In genomic region chr15:8279320-8279779, GRCm38 (mm10) we compare ENCODE assay signal across 8 mouse cellular contexts.
DNase-seq lines count a peak whose midpoint lies in the region; ATAC-seq and TF ChIP-seq lines count a peak whose summit lies in the region.

No protein-coding gene starts in this region.

- 42% methylated on average over 17 of the region's 17 CpGs for WGBS in forebrain, postnatal 0 days
- 22% methylated on average over 17 of the region's 17 CpGs for WGBS in intestine, embryonic 15.5 days
- 42% methylated on average over 17 of the region's 17 CpGs for WGBS in liver, postnatal 0 days (ENCODE audit: insufficient replicate concordance)
- WGBS in neural tube, embryonic 11.5 days, result 55% methylated on average over 13 of the region's 17 CpGs

- no peaks in the 10 kb centered on the region for H3K9me3 ChIP-seq in forebrain, postnatal 0 days (ENCODE audit: low read length)
- H3K9me3 ChIP-seq in intestine, embryonic 15.5 days, result no peaks in the 10 kb centered on the region
- peaks cover 5% of the 10 kb centered on the region; the same call in 1 of the 2 replicates for H3K9me3 ChIP-seq in liver, postnatal 0 days (ENCODE audit: low read length)
- no peaks in the 10 kb centered on the region for H3K9me3 ChIP-seq in neural tube, embryonic 11.5 days (ENCODE audit: control insufficient read depth, low read length)

- H3K27ac ChIP-seq in forebrain, postnatal 0 days (ENCODE audit: low read depth, low read length), result no peak overlapping the region
- no peak overlapping the region for H3K27ac ChIP-seq in intestine, embryonic 15.5 days
- H3K27ac ChIP-seq in liver, postnatal 0 days (ENCODE audit: low read depth), result no peak overlapping the region
- no peak overlapping the region for H3K27ac ChIP-seq in neural tube, embryonic 11.5 days (ENCODE audit: low read depth, low read length)

- ATAC-seq in forebrain, postnatal 0 days, result no peak; the same call in 1 of the 2 replicates
- peak; percentile 71 for ATAC-seq in intestine, embryonic 15.5 days
- peak; percentile 45; the same call in 1 of the 2 replicates for ATAC-seq in liver, postnatal 0 days
- ATAC-seq in neural tube, embryonic 11.5 days (ENCODE audit: insufficient read depth, low FRiP score, low TSS enrichment), result no peak

- H3K4me1 ChIP-seq in forebrain, postnatal 0 days (ENCODE audit: insufficient read depth), result no peaks in the 10 kb centered on the region
- H3K4me1 ChIP-seq in intestine, embryonic 15.5 days (replicated peaks), result no peaks in the 10 kb centered on the region
- H3K4me1 ChIP-seq in liver, postnatal 0 days (ENCODE audit: insufficient read depth), result no peaks in the 10 kb centered on the region
- H3K4me1 ChIP-seq in neural tube, embryonic 11.5 days (ENCODE audit: control insufficient read depth, insufficient read depth, low read length), result no peaks in the 10 kb centered on the region

- H3K9ac ChIP-seq in forebrain, postnatal 0 days, result no peak overlapping the region
- peak overlapping the region; percentile 45; the same call in 1 of the 2 replicates for H3K9ac ChIP-seq in intestine, embryonic 15.5 days
- H3K9ac ChIP-seq in liver, postnatal 0 days (replicated peaks), result peak overlapping the region; percentile 55
- H3K9ac ChIP-seq in neural tube, embryonic 11.5 days (ENCODE audit: low read length), result peak overlapping the region; percentile 15; the same call in 1 of the 2 replicates

- no peaks in the 10 kb centered on the region for H3K36me3 ChIP-seq in forebrain, postnatal 0 days (ENCODE audit: insufficient read depth)
- H3K36me3 ChIP-seq in intestine, embryonic 15.5 days, result no peaks in the 10 kb centered on the region
- no peaks in the 10 kb centered on the region for H3K36me3 ChIP-seq in liver, postnatal 0 days (replicated peaks; ENCODE audit: insufficient read depth, low read length)
- no peaks in the 10 kb centered on the region for H3K36me3 ChIP-seq in neural tube, embryonic 11.5 days (ENCODE audit: control insufficient read depth, insufficient read depth, low read length)

- H3K4me3 ChIP-seq in forebrain, postnatal 0 days (ENCODE audit: low read depth, low read length), result peak overlapping the region; percentile 23
- H3K4me3 ChIP-seq in intestine, embryonic 15.5 days (replicated peaks), result peak overlapping the region; percentile 40
- peak overlapping the region; percentile 46 for H3K4me3 ChIP-seq in liver, postnatal 0 days (ENCODE audit: low read depth, low read length)
- H3K4me3 ChIP-seq in neural tube, embryonic 11.5 days (ENCODE audit: low read depth, low read length), result 0 out of 2 replicates have a peak overlapping the region, but pooled peaks have one; percentile 20

- no peak for TF ChIP-seq CTCF in forebrain, postnatal 0 days (IDR thresholded peaks at IDR 0.05; ENCODE audit: low read depth)
- TF ChIP-seq CTCF in liver, postnatal 0 days (IDR thresholded peaks at IDR 0.05; ENCODE audit: low read depth), result no peak

- no peaks in the 10 kb centered on the region for H3K27me3 ChIP-seq in forebrain, postnatal 0 days (ENCODE audit: insufficient read depth, low read length)
- no peaks in the 10 kb centered on the region for H3K27me3 ChIP-seq in intestine, embryonic 15.5 days (replicated peaks)
- no peaks in the 10 kb centered on the region for H3K27me3 ChIP-seq in liver, postnatal 0 days (ENCODE audit: insufficient read depth, low read length)
- no peaks in the 10 kb centered on the region for H3K27me3 ChIP-seq in neural tube, embryonic 11.5 days (ENCODE audit: control insufficient read depth, insufficient read depth, low read length)

- TF ChIP-seq EP300 in liver, postnatal 0 days (IDR thresholded peaks at IDR 0.05; ENCODE audit: low read depth), result no peak

- peak; percentile 41 for DNase-seq in 416B (ENCODE audit: low read depth)
- peak; percentile 48 for DNase-seq in T-cell, adult 2 months (ENCODE audit: low spot score)
- no peak for DNase-seq in forebrain, postnatal 0 days
- DNase-seq in liver, postnatal 0 days, result peak; percentile 36
- no peak for DNase-seq in neural tube, embryonic 11.5 days (ENCODE audit: low spot score)
- DNase-seq in yolk sac, embryonic 10.5 days (ENCODE audit: low spot score), result peak; percentile 28
- no peak for DNase-seq in c-Kit-positive CD71-positive TER-119-positive erythroid progenitor cells, embryonic 14.5 days (ENCODE audit: low spot score)

- peak overlapping the region; percentile 47 for H3K4me2 ChIP-seq in forebrain, postnatal 0 days (ENCODE audit: low read depth)
- H3K4me2 ChIP-seq in intestine, embryonic 15.5 days (replicated peaks), result peak overlapping the region; percentile 74
- H3K4me2 ChIP-seq in liver, postnatal 0 days (ENCODE audit: low read depth, low read length), result peak overlapping the region; percentile 71
- H3K4me2 ChIP-seq in neural tube, embryonic 11.5 days (ENCODE audit: low read depth), result peak overlapping the region; percentile 37

Comparison
In these comparisons a context has a peak if more than half of its experiments do, and no peak if none do; other contexts are left out.
1. DNase-seq: peak in 416B (single experiment), T-cell, adult 2 months (single experiment), liver, postnatal 0 days (single experiment) and yolk sac, embryonic 10.5 days (single experiment); none in forebrain, postnatal 0 days (single experiment), neural tube, embryonic 11.5 days (single experiment) and c-Kit-positive CD71-positive TER-119-positive erythroid progenitor cells, embryonic 14.5 days (single experiment).
2. ATAC-seq: peak in intestine, embryonic 15.5 days (single experiment) and liver, postnatal 0 days (single experiment); none in forebrain, postnatal 0 days (single experiment) and neural tube, embryonic 11.5 days (single experiment).
3. Peak in every context shown above with its lines, with median percentiles within 50 percentile points of each other: H3K4me2 ChIP-seq and H3K4me3 ChIP-seq.